Mouse (Mus musculus): ENCODE data around the gene Zpbp. TPM values are rescaled to one million over a fixed set of nuclear protein-coding genes. Genes with fewer than 3 reads are reported as not detected.
A peak's percentile ranks its signal among the peaks of the same experiment; 100 is the strongest.

Zpbp gene
- 0.66 and 0.89 TPM in 2 replicates for total RNA-seq (2015)
- total RNA-seq (2017), result 0.20 and 0.33 TPM in 2 replicates

DNA sequence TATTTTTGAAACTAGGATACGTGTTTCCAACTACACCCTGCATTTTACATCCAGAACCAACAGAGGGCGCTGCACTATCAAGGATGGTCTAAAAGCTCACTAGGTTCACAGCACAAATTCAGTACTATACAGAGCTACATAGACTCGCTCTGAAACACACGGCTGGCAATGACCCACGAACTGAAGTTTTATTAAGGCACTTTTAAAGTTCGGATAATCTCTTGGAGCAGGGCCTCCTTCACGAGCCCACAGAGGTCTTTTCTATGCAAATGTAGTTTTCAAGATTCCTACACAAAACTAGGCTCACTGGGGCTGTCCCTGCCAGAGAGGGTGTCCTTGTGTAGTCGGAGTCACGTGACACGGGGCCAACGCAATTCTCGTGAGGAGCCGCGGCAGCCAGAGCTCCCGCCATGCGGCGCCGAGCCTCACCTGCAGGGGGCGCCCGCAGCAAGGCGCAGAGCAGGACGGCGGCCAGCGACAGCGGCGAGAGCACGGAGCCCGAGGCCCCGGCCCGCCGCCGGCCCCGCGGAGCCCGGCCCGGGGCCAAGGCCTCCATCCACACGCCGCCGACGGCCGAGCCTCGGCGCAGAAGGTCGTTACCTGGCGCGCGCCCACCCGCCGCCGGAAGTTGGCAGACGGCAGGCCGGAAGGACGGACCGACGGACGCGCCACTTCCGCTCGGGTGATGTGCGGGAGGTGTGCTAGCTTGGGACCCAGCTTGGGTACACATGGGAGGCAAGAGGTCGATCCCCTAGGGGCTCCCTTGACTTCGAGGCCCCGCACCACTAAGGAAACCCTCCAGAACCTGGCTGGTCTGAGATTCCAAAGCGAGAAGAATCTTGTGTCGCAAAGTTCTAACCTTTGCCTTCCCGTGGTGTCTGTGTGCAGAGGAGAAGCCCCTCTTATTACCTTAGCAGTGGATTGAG is at the start of gene Zpbp, which contains the start of gene Spata48:
TSS of gene Zpbp (minus strand) at position 774 of the 926 bp plus-strand sequence.
TSS of gene Spata48 (plus strand) at position 460 of the 926 bp plus-strand sequence.
- peak; percentile 94 for ATAC-seq (ENCODE audit: poor library complexity, severe bottlenecking)

DNA sequence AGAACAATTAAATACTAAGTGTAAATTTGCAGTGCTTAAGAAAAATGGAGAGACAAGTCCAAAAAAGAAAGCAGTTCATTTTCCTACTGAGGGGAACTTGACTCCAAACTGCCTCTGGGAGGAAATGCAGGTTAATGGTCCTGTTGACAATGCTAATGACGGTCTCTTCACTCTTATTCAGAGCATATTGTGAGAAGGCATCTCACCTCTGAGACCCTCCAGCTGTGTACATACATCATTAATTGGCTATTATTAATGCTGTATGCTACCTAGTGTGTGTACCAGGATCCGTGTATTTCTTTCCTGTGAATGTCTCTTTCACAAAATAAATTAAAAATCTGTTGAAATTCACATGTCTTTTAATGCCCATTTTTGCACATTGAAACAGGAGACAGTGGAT is 47.2 kb upstream of the Zpbp start:
- no peak for ATAC-seq (ENCODE audit: poor library complexity, severe bottlenecking)

DNA sequence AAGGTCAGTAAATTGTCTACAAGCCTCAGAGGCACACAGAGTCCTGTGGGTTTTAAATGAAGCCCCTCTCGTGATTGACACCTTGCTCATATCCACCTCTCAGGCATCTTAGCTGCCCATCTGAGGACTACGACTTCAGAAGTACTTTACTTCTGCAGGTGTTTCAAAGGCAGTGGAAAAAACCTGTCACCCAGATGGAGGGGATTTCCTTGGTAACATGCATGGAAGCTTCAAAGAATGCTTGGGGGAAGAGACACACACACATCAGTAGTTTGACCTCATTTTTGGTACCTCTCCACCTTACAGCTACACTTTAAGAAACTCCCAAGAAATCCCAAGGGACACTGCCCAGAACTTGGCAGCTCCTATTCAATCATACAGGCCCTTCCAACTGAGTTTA is 44.0 kb upstream of the Zpbp start:
- ATAC-seq (ENCODE audit: poor library complexity, severe bottlenecking), result no peak

DNA sequence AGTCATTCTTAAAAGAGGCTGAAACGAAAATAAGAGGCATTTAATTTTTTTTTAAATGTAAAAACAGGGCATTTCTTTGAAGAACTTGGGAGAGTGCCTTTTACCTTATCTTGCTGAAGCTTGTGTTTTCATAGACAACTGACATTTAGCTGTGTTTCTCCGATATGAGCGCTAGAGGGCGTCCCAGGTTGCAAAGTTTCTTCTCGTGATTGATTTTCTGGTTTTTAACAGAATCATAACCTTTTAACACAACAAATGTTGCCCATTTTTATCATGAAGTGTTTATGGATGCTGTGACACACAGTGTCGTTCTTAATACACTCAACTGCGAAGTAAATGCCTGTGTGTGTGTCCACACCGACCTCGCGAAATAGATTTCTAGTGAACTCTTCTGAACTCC is 37.7 kb upstream of the Zpbp start:
- ATAC-seq (ENCODE audit: poor library complexity, severe bottlenecking), result peak; percentile 69; the same call in 1 of the 2 replicates

DNA sequence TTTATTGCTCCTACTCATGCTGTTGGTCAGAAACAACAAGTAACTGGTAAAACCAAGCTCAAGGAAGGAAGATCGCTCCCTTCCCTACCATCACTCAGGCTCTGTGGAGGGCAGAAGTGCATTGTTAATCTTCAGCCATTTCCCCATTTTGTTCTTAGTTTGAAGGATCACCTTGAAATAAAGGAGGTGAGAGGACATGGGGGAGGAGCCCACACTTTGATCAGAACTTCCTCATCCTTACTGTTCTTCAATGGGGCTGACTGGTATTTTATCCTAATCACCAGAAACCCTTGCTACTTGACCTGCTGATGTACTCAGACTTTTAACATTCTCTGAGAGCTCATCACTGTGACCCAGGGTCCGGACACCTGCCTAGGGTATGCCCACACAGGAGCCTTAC is 33.5 kb upstream of the Zpbp start:
- 0 out of 2 replicates have a peak, but pooled peaks have one; percentile 21 for ATAC-seq (ENCODE audit: poor library complexity, severe bottlenecking)

DNA sequence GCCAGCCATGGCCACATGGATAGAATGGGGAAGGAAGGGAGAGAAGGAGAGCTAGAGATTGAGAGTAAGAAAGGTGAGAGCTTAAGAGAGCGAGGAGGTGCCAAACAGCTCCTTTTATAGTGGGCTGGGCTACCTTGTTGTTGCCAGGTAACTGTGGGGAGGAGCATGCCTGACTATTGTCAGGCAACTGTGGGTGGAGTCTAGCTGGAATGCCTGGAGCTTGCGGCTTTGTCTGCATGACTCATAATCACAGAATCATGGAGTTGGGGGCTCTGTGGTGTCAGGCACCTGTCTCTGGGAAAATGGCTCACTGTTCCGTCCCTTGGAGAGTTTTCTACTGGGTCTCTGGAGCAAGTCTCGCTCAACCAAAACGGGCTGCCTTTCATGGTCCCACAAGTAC is 29.8 kb upstream of the Zpbp start:
- no peak for ATAC-seq (ENCODE audit: poor library complexity, severe bottlenecking)

DNA sequence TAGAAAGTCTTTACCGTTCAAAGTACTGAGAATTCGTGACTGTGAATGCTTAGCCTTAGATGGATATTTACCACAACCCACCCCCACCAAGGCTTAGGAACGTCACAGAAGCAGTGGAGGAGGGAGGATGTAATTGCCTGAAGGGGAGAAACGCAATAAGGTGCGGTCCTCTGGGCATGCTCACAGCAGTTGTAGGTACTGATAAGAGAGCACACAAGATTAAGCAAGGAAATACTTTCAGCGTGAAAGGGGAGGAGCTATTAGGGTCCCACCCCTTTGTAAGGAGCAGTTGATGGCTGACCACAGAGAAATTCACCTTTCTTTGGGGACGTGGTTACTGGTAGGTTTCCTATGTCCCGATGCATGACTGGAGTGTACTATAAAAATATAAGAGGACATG is 22.2 kb upstream of the Zpbp start:
- ATAC-seq (ENCODE audit: poor library complexity, severe bottlenecking), result no peak

DNA sequence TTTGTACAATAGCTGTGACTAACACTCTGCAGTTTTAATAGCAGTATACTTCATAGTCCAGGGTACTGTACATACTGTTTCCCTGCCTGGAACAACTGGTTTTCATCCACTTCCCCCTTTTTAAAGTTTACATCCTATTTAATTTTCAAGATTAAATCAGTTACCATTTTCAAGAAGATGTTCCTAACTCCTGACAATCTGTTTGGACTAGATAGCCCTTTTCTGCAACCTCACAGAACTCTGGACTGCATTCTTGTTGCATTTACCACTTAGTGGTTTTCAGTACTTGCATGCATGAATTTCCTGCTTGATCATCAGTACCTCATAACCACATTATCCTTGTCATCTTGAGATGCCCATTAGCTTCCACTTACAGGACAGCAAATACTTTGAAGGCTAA is 6.7 kb upstream of the Zpbp start:
- no peak for ATAC-seq (ENCODE audit: poor library complexity, severe bottlenecking)

DNA sequence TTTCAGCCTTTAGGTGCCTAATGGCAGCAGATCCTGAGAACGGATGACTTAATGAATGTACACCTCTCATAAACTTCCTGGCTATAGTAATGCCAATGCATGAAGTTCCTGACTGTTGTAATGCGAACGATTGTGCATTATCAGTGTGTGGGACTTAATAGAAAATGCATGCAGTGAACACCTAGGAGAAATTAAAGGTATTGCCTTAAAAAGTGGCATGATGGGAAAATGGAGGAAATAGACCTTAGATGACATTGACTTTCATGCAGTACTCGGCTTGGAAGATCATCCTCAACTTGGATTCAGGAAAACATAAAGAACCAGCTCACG is 318 bp upstream of the Zpbp start:
- no peak for ATAC-seq (ENCODE audit: poor library complexity, severe bottlenecking)

DNA sequence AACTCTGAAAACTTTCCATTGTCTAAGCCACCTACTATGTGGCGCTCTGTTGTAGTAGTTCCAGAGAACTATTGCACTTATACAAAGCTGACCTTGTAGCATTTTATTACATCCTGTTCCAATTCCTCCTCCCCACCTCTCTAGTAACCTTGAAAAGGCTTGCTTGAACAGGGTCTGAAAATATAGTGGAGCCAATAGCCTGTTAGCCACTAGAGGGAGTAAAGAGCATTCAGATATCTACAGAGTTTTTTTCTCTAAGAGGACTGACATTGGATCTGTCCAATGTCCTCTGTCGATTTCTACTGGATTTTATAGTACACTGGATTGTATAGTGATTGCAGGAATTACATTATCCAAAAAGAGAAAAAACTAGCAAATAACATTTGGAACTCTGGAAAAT is 7.2 kb downstream of the Zpbp start:
- ATAC-seq (ENCODE audit: poor library complexity, severe bottlenecking), result peak; percentile 59

DNA sequence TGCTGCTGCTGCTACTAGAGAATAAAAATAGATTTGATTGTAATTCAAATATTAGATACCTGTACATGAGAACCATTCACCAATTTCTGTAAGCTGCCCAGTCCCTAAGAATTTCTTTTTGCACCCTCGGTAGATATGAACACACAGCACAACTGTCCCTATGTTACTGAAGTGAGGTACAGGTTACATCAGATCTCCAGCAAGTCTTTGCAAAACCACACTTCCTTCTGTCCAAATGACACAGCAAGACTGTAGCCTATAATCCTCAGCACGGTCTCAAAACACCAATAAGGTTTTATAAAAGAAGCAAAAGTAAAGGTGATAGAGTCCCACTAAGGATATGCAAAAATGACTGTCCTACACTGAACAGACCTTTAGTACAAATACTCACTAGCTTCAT is 44.9 kb downstream of the Zpbp start:
- ATAC-seq (ENCODE audit: poor library complexity, severe bottlenecking), result peak; percentile 83

DNA sequence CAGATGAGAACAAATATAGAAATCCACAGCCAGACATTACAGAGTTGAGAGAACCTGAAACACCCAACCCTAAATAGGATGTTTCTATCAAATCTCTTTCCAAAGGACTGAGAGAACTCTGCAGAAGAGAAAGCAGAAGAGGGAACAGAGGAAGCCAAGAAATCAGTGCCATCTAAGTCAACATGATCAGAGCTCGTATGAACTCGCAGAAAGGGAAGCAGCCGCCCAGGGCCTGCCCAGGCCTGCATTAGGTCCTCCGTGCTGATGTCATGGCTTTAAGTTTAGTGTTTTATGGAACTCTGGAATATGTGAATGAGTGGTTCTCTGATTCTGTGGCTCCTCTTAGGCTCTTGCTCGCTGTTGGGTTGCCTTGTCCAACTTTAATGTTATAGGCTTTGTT is 48.0 kb downstream of the Zpbp start:
- no peak for ATAC-seq (ENCODE audit: poor library complexity, severe bottlenecking)

DNA sequence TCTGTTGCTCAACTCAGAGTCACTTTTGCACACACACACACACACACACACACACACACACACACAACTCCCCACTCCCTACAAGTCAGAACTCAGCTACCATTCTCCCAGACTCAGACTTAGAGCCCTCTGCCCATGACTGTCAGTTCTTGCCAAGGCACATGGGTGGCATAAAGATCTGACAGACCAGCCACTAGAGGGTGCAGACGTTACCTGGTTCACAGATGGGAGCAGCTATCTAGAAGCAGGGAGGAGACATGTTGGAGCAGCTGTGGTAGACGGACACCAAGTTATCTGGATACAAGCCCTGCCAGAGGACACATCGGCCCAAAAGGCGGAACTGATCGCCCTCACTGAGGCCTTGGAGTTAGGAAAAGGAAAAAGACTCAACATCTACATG is 67.5 kb downstream of the Zpbp start:
- no peak for ATAC-seq (ENCODE audit: poor library complexity, severe bottlenecking)

DNA sequence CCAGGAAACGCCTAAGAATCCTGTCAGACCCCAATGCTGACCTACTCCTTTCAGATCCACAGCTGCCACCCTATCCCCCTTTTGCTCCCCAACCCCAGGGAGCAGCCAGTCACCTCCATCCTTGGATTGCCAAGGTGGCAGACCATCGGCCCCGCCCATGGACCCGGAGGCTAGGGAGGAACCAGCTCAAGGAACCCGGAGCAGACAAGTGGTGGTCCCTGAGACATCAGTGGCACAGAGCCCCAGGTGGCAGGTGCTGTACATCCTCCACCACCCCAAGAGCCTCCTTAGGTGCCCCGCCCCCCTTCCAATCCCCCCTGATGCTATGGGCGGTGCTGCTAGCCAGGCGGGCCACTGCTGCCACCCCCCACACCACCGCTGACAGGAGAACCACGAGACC is 69.0 kb downstream of the Zpbp start:
- no peak for ATAC-seq (ENCODE audit: poor library complexity, severe bottlenecking)

DNA sequence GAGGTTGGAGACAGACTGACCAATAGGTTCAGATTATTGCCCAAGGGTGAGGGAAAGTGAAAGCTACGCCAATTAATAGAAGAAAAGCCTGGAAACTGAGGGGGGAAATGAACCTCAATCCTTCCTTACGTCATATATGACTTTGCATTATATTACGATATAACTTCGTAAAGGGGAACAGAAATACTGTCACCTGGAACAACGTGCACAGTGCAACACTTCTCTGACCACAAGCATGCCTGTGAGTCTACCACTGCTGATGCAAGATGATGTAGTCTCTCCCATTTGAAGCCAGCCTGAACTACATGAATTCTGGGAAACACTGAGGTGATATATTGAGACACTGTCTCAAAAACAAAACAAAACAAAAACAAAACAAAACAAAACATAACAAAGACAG is 90.9 kb downstream of the Zpbp start:
- 0 out of 2 replicates have a peak, but pooled peaks have one; percentile 30 for ATAC-seq (ENCODE audit: poor library complexity, severe bottlenecking)

DNA sequence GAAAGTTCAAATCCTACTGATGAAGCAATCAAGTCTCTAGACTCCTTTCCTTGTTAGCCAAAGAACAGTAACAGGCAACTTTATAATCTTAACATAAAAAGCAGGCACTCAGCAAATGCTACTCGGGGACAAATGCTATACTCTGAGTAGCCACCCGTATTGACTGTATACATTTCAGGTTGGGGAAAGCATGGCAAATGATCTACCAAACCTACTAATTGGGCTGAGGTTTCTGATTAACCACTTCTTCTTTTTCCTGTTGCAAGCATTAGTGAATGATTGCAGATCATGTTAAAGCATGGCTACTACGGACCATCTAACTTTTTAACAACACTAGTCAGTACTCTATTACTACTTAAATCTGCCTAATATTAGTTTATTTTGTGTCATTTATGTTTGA is 178.7 kb downstream of the Zpbp start:
- ATAC-seq (ENCODE audit: poor library complexity, severe bottlenecking), result no peak

DNA sequence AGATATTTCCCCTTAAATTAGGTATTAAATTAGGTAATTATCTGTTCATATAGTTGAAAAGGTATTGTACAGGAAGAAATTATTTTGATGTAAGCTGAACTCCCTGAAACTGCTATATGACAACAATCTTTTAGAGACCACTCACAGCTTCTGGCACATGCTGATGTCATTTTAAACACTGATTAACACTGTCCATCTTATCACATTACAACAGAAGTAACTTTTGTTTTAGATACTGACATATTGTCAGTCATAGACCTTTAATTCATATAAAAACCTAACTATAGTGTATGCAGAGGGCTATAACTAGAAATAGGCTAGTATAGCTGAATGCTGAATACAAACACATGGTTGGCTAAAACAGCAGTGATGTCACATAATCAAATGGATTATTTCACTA is 182.1 kb downstream of the Zpbp start:
- ATAC-seq (ENCODE audit: poor library complexity, severe bottlenecking), result no peak

DNA sequence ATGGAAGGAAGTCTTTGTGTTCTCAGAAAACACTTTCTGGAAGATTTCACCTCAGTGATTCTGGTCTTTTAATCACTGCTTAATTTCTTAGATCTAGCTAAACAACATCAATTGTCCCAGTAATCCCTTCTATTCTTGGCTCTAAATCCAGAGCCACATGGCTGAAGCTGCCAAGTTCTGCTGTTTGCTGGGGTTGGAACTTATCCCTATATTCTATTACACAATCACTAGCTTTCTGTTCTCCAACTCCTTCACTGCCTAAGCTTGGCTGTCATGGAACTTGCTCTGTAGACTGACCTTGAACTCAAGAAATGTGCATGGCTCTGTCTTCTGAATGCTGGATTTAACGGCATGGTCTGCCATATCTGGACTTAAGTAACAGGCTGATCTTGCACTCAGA is 204.9 kb downstream of the Zpbp start:
- no peak for ATAC-seq (ENCODE audit: poor library complexity, severe bottlenecking)

DNA sequence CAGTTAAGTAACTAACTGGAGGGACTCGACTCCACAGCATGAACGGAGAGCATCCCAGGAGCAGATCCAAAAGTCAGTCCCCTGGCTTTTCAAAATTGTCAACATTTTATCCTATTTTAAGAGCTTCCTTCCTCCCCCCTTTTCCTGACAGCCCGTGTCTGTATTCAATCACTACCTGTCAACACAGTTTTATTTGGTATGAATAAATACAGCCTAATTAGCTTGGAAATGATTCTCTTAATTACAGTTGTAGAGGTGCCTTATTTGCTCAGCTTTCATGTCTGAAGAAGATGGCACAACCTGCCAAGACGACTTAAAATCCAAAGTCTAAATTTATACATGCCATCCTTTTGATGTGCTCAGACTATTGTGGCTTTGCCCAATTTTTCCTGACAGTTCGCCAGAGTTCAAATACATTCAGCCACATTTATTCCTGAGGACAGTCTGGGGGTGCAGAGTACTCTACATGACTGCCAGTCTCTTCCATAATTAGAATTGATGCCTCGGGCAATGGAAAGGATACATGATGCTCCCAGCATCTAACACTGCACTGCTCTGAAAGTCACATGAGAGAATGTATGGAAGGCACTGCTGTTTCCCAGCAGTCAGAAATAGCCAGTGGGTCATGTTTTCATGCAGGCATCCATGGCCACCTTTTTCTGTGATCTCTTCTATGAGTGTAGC is 219.4 kb downstream of the Zpbp start:
- no peak for ATAC-seq (ENCODE audit: poor library complexity, severe bottlenecking)

DNA sequence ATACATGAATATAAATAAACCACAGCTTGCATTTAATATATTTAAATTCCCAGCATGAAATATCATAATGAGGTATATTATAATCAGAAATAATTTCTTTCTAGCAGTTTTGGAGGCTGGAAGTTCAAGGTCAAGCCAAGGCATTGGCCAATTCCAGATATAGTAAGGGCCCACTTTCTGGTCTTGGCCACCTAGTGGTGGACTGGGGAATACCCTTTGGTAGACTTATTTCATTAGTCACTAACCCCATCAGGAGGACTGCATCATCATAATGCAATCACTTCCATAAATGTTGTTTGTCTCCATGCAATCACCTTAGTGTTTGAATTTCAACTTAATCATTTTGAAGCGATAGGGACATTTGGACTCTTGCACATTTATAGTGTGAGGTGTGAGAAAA is 222.9 kb downstream of the Zpbp start:
- no peak for ATAC-seq (ENCODE audit: poor library complexity, severe bottlenecking)
